Mouse (Mus musculus) heart, embryonic 15.5 days (tissue): ENCODE results near the gene Dlg1. TPM values are rescaled to one million over a fixed set of nuclear protein-coding genes. Genes with fewer than 3 reads are reported as not detected.
"Not testable (repeated sequence)": the region's sequence is repeated elsewhere in the genome, so short reads cannot be mapped to it uniquely, and the experiment has no call there.

ENCODE experiments used
- ATAC-seq: fragments of 200-750 bp; cut with Nextera tagmentation; replicated peaks from 2 replicates; pipeline ENCODE4 v1.8.0; 2017; ENCODE audit warnings: low read depth, moderate TSS enrichment; ENCODE audit not compliant: insufficient number of reproducible peaks, insufficient read depth, low FRiP score
- H3K27ac ChIP-seq: fragments of 300-500 bp; sonication (generic); 2 replicates; pipeline ENCODE4 v1.5.1; 2015; ENCODE audit warnings: mild to moderate bottlenecking, inconsistent platforms
- H3K27me3 ChIP-seq: fragments of 300-500 bp; sonication (generic); 2 replicates; pipeline ENCODE4 v1.6.1; 2015; ENCODE audit warnings: inconsistent platforms
- H3K36me3 ChIP-seq: fragments of 300-500 bp; sonication (generic); 2 replicates; pipeline ENCODE4 v1.6.1; 2015; ENCODE audit warnings: mild to moderate bottlenecking, inconsistent platforms
- H3K4me1 ChIP-seq: fragments of 300-500 bp; sonication (generic); replicated peaks from 2 replicates; pipeline ENCODE4 v1.6.1; 2015; ENCODE audit warnings: inconsistent platforms
- H3K4me2 ChIP-seq: fragments of 300-500 bp; sonication (generic); 2 replicates; pipeline ENCODE4 v1.6.1; 2015; ENCODE audit warnings: inconsistent platforms, mild to moderate bottlenecking, moderate library complexity
- H3K4me3 ChIP-seq: fragments of 300-500 bp; sonication (generic); 2 replicates; pipeline ENCODE4 v1.5.1; 2015; ENCODE audit warnings: mild to moderate bottlenecking, inconsistent platforms
- H3K9ac ChIP-seq: fragments of 300-500 bp; sonication (generic); 2 replicates; pipeline ENCODE4 v1.6.1; 2015; ENCODE audit warnings: mild to moderate bottlenecking, inconsistent platforms
- H3K9me3 ChIP-seq: fragments of 300-500 bp; sonication (generic); replicated peaks from 2 replicates; pipeline ENCODE4 v1.6.1; 2016; ENCODE audit warnings: inconsistent platforms
- WGBS: fragments of 180-500 bp; shearing (Covaris S2); methylation state at CpG from one replicate; pipeline ENCODE4 v1.1.7; 2015; ENCODE audit warnings: mixed read lengths; 5-methylcytosine and 5-hydroxymethylcytosine counted together
- polyA plus RNA-seq: library from polyadenylated mRNA; unstranded; fragments of >200 nt; fragmentation: Nextera tagmentation; extraction: Ambion mirVana; gene quantifications from 2 replicates; pipeline ENCODE4 v1.2.1, GENCODE M21; 2015

The Dlg1 gene
- polyA plus RNA-seq, 1 experiment from 2014 or later: 12.4 TPM

DNA sequence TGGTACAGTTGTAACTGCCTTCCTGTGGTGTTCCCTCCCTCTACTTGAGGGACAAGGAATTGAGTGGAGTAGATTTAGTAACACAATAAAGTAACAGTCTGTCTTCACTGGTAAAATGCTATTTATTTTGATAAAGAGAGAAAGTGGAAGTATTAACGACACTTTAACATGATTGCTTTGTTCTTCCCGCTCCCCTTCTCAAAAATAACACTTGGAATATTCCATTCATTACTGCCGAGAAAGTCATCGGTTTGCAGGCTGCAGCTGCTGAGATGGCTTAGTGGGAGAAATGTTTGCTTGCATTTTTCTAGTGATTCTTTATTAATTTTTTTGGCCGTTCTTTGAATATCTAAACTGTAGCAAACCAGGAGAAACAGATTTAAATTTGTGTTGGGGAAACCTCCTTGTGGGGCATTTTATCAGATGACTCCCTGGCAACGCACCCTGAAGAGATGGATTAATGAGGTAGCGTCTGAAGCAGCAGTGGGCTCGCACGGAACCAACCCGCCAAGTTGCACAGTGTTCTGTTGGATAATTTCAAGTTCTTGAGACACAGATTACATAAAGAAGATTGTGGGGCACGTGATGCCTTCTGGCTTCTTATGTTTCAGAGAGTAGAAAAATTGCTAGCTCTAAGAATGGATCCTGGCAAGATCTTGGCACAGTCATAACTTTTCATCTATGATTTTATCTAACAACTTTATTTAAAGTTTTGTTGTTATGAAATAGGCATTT, 32.2 kb downstream of the Dlg1 start:
- Histone ChIP-seq H3K9ac (no peak overlapping the region), H3K9me3 (no peaks in the 10 kb centered on the region), H3K27ac (no peak overlapping the region), H3K27me3 (no peaks in the 10 kb centered on the region), H3K4me1 (peaks cover 22% of the 10 kb centered on the region), H3K4me2 (no peak overlapping the region), H3K4me3 (no peak overlapping the region), H3K36me3 (no peaks in the 10 kb centered on the region)
- 53% methylated on average over 11 of the region's 11 CpGs for WGBS
- ATAC-seq: no peak

DNA sequence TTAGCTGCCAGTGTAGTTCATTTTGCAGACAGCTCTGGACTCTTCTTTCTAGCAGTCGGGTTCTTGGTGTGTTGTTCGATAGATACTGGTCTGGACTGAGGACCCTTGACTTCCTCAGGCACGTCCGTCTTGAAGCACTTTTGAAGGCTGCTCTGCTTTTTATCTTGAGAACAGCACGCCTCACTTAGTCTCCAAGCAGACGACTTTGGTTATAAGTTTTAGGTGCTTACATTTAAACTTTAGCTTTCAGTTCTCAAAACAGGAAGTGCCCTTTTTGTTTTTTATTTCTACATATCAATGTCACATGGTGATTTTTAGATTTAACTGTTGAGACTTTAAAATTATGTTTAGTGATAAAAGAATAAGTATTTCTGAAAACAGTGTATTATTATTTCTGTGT, 33.1 kb downstream of the Dlg1 start:
- Histone ChIP-seq H3K27ac (no peak overlapping the region), H3K9ac (no peak overlapping the region), H3K4me2 (no peak overlapping the region), H3K4me1 (peaks cover 22% of the 10 kb centered on the region), H3K4me3 (no peak overlapping the region), H3K27me3 (no peaks in the 10 kb centered on the region), H3K36me3 (no peaks in the 10 kb centered on the region), H3K9me3 (no peaks in the 10 kb centered on the region)
- no peak for ATAC-seq
- WGBS: 20% methylated on average over 6 of the region's 6 CpGs

DNA sequence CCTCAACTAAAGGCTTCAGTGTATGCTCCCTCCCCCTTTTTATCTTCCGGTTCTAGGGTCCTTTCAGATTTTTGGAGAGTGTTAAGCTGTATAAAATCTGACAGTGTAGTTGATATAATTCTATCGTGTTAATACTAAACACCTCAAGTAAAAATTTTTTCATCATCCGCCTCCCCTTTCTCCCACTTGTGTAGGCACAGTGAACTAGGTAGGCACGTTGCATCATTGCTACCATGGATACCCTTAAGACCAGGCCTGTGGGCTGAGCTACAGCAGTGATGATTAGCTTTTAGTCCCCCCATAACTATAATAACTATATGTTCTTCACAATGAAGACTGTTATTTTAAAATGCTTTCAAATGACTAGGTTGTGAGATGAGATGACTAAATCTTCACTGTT, 34.1 kb downstream of the Dlg1 start:
- H3K4me3 ChIP-seq: no peak overlapping the region
- no peak overlapping the region for H3K4me2 ChIP-seq
- no peak overlapping the region for H3K9ac ChIP-seq
- WGBS: 69% methylated on average over 4 of the region's 4 CpGs
- H3K9me3 ChIP-seq: no peaks in the 10 kb centered on the region
- no peak overlapping the region for H3K27ac ChIP-seq
- H3K27me3 ChIP-seq: no peaks in the 10 kb centered on the region
- ATAC-seq: no peak
- no peaks in the 10 kb centered on the region for H3K36me3 ChIP-seq
- peaks cover 22% of the 10 kb centered on the region for H3K4me1 ChIP-seq

DNA sequence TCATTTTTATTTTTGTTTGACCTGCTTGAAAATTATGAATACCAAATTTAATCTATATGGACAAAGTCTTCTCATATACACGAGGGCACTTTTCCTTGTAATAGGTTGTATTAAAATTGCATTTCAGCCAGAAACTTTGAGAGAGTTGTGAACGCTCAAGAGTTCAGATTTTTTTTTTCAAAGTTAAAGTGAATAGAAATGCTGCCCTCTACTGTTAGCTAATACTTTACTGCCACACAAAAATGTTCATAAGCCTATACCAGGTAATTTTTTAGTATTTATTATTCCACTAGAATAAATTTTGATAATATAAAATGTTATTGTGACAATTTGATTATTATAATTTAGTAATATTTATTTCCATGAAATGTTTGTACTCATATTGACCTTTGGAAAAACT, 42.0 kb downstream of the Dlg1 start:
- Histone ChIP-seq H3K9me3 (no peaks in the 10 kb centered on the region), H3K4me1 (peaks cover 4% of the 10 kb centered on the region), H3K4me2 (no peak overlapping the region), H3K27me3 (no peaks in the 10 kb centered on the region), H3K9ac (no peak overlapping the region), H3K36me3 (no peaks in the 10 kb centered on the region), H3K27ac (no peak overlapping the region), H3K4me3 (no peak overlapping the region)
- WGBS: 12% methylated on average over 2 of the region's 2 CpGs
- no peak for ATAC-seq

DNA sequence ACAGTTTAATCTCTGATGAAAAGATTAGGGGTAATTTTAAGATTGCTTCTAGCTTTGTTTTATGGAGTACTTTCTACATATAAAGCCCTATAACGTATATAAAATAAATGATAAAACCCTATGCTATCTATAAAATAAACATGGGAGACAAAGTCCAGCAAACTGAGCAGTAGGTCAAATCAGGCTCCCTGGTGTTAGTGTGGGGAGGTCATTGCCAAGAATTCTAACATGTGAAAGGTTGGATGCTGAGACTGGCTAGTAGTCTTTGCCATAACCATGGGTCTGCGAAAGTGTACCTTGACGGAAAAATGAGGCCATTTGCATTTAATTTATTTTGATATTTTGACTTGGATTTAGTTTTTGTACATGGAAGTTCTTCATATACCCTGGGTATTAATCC, 42.7 kb downstream of the Dlg1 start:
- no peak for ATAC-seq
- WGBS: 90% methylated on average over 3 of the region's 3 CpGs
- H3K27ac ChIP-seq: no peak overlapping the region
- H3K4me2 ChIP-seq: no peak overlapping the region
- H3K9ac ChIP-seq: no peak overlapping the region
- H3K9me3 ChIP-seq: no peaks in the 10 kb centered on the region
- no peaks in the 10 kb centered on the region for H3K27me3 ChIP-seq
- no peak overlapping the region for H3K4me3 ChIP-seq
- no peaks in the 10 kb centered on the region for H3K36me3 ChIP-seq
- H3K4me1 ChIP-seq: peaks cover 4% of the 10 kb centered on the region

- Histone ChIP-seq H3K9ac (no peak overlapping the region), H3K4me2 (no peak overlapping the region), H3K36me3 (no peaks in the 10 kb centered on the region), H3K27ac (no peak overlapping the region), H3K4me1 (peaks cover 6% of the 10 kb centered on the region), H3K27me3 (no peaks in the 10 kb centered on the region), H3K4me3 (no peak overlapping the region), H3K9me3 (no peaks in the 10 kb centered on the region)
- ATAC-seq: no peak
- WGBS: 73% methylated on average over 3 of the region's 3 CpGs
Observed at GRCm38 (mm10) chr16:31707326-31707725, 44.1 kb downstream of the Dlg1 start.

GRCm38 (mm10) chr16:31722991-31723390, 59.7 kb downstream of the Dlg1 start:
- no peak overlapping the region for H3K27ac ChIP-seq
- ATAC-seq: no peak
- H3K4me2 ChIP-seq: no peak overlapping the region
- H3K4me1 ChIP-seq: no peaks in the 10 kb centered on the region
- H3K27me3 ChIP-seq: no peaks in the 10 kb centered on the region
- 94% methylated on average over 1 of the region's 1 CpGs for WGBS
- H3K4me3 ChIP-seq: no peak overlapping the region
- H3K9me3 ChIP-seq: no peaks in the 10 kb centered on the region
- H3K36me3 ChIP-seq: no peaks in the 10 kb centered on the region
- H3K9ac ChIP-seq: no peak overlapping the region

DNA sequence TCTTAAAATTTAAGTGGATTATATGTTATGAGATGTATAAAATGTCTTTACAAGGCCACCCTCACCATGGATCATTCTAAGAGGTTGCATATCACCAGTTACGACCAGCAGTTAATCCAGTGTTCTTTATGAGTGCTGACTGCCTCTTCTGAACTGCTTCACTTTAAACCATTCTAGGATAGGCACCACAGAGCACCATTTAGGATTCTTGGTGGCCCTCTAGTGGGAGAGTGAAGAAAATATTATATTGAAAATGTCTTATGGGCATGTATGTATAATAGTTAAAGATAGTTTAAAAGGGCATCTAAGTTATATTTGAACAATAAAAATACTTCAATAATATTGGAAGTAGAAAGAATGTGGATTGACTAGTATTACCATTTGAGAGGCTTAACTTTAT, 60.9 kb downstream of the Dlg1 start:
- no peaks in the 10 kb centered on the region for H3K9me3 ChIP-seq
- ATAC-seq: no peak
- no peak overlapping the region for H3K4me2 ChIP-seq
- no peak overlapping the region for H3K9ac ChIP-seq
- 13% methylated on average over 1 of the region's 1 CpGs for WGBS
- no peak overlapping the region for H3K27ac ChIP-seq
- H3K27me3 ChIP-seq: no peaks in the 10 kb centered on the region
- no peaks in the 10 kb centered on the region for H3K4me1 ChIP-seq
- H3K36me3 ChIP-seq: no peaks in the 10 kb centered on the region
- H3K4me3 ChIP-seq: no peak overlapping the region

DNA sequence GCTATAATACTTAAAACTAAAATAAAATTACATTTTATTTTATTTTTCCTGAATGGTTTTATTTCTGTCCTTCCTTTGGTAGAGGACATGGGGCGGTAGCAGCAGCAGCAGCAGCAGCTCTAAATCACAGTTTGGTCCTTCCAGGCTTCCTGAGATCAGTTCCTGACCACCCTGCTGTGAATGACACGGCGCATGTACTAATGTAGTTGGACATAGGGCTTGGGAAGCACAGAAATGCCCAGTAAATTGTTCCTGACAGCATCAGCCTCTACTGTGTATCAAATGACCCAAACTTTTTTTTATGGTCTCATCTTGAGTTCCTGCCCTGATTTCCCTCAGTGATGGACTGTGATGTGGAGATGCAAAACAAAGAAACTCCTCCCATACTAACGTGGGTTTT, 61.6 kb downstream of the Dlg1 start:
- H3K4me3 ChIP-seq: no peak overlapping the region

GRCm38 (mm10) chr16:31730971-31731370, 67.7 kb downstream of the Dlg1 start:
- not testable (repeated sequence) for H3K4me1 ChIP-seq, H3K9me3 ChIP-seq, H3K9ac ChIP-seq, H3K27ac ChIP-seq, H3K4me3 ChIP-seq, H3K27me3 ChIP-seq, H3K36me3 ChIP-seq, ATAC-seq, H3K4me2 ChIP-seq
- 55% methylated on average over 1 of the region's 1 CpGs for WGBS

More for the DNA sequence above, 61.6 kb downstream of the Dlg1 start:
- no peak for ATAC-seq
- Histone ChIP-seq H3K27me3 (no peaks in the 10 kb centered on the region), H3K4me1 (no peaks in the 10 kb centered on the region), H3K27ac (no peak overlapping the region), H3K4me2 (no peak overlapping the region), H3K9me3 (no peaks in the 10 kb centered on the region), H3K36me3 (no peaks in the 10 kb centered on the region), H3K9ac (no peak overlapping the region)
- 82% methylated on average over 4 of the region's 4 CpGs for WGBS

DNA sequence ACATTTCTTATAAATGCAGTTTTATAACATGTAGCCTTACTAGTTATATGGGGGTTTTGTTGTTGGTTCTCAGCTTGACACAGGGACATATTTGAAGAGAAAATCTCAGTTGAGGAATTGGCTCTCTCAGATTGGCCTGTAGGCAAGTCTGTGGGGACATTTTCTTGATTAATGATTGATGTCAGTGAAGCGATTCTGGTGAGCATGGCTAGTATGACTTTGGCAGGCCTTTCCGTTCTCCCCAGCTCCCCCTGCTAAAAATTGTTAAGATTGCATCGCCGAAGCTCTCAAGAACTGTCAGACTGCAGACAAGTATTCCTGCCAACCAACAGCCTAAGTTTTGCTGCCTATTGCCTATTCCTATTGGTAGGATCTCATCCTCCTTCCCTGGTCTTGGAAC, 73.8 kb downstream of the Dlg1 start:
- H3K27ac ChIP-seq: no peak overlapping the region
- no peak for ATAC-seq
- 53% methylated on average over 4 of the region's 4 CpGs for WGBS

GRCm38 (mm10) chr16:31737761-31738160, 74.5 kb downstream of the Dlg1 start:
- 50% methylated on average over 3 of the region's 3 CpGs for WGBS
- ATAC-seq: no peak

More for the DNA sequence above, 73.8 kb downstream of the Dlg1 start:
- Histone ChIP-seq H3K36me3 (no peaks in the 10 kb centered on the region), H3K4me3 (no peak overlapping the region), H3K4me1 (peaks cover 16% of the 10 kb centered on the region), H3K9ac (no peak overlapping the region), H3K9me3 (no peaks in the 10 kb centered on the region), H3K27me3 (no peaks in the 10 kb centered on the region), H3K4me2 (no peak overlapping the region)

More at GRCm38 (mm10) chr16:31737761-31738160, 74.5 kb downstream of the Dlg1 start:
- peaks cover 16% of the 10 kb centered on the region for H3K4me1 ChIP-seq
- H3K9ac ChIP-seq: no peak overlapping the region
- no peaks in the 10 kb centered on the region for H3K9me3 ChIP-seq
- no peaks in the 10 kb centered on the region for H3K36me3 ChIP-seq
- H3K4me3 ChIP-seq: no peak overlapping the region
- H3K4me2 ChIP-seq: no peak overlapping the region
- no peak overlapping the region for H3K27ac ChIP-seq
- H3K27me3 ChIP-seq: no peaks in the 10 kb centered on the region
